Mouse (Mus musculus) lung, postnatal 36 days (tissue): ENCODE data around the gene Arrdc2.

Experiments
- DNase-seq: peaks from one replicate; pipeline ENCODE4 v3.0.0; 2022; ENCODE audit warnings: mixed read lengths

The Arrdc2 gene

GRCm38 (mm10) chr8:70806541-70806940 is 33.0 kb downstream of the Arrdc2 start:
- DNase-seq = peak; percentile 84

GRCm38 (mm10) chr8:70804481-70805206 is 34.9 kb downstream of the Arrdc2 start, which contains the start of gene Mast3:
TSS of gene Mast3 (minus strand) at chr8:70805054.
- DNase-seq = peak; percentile 93

- DNase-seq = peak; percentile 70
Observed at GRCm38 (mm10) chr8:70803761-70804480, 35.6 kb downstream of the Arrdc2 start.

- no peak for DNase-seq
Observed at GRCm38 (mm10) chr8:70802786-70803510, 36.6 kb downstream of the Arrdc2 start.

- no peak for DNase-seq
Observed at GRCm38 (mm10) chr8:70801830-70802229, 37.7 kb downstream of the Arrdc2 start.

GRCm38 (mm10) chr8:70801156-70801555 is 38.4 kb downstream of the Arrdc2 start:
- peak; percentile 15 for DNase-seq

GRCm38 (mm10) chr8:70800648-70801047 is 38.9 kb downstream of the Arrdc2 start:
- no peak for DNase-seq

GRCm38 (mm10) chr8:70798281-70798680 is 41.2 kb downstream of the Arrdc2 start:
- peak; percentile 56 for DNase-seq

- peak; percentile 93 for DNase-seq
Observed at GRCm38 (mm10) chr8:70797081-70798070, 42.1 kb downstream of the Arrdc2 start.

- no peak for DNase-seq
Observed at GRCm38 (mm10) chr8:70796403-70797080, 43.0 kb downstream of the Arrdc2 start.

GRCm38 (mm10) chr8:70795370-70795769 is 44.1 kb downstream of the Arrdc2 start:
- DNase-seq = no peak

- no peak for DNase-seq
Observed at GRCm38 (mm10) chr8:70794215-70794614, 45.3 kb downstream of the Arrdc2 start.

- DNase-seq = peak; percentile 93
Observed at GRCm38 (mm10) chr8:70792700-70793099, 46.8 kb downstream of the Arrdc2 start.

- peak; percentile 98 for DNase-seq
Observed at GRCm38 (mm10) chr8:70791975-70792691, 47.4 kb downstream of the Arrdc2 start.

- peak; percentile 69 for DNase-seq
Observed at GRCm38 (mm10) chr8:70791294-70791701, 48.2 kb downstream of the Arrdc2 start.

GRCm38 (mm10) chr8:70790846-70791245 is 48.7 kb downstream of the Arrdc2 start:
- no peak for DNase-seq

GRCm38 (mm10) chr8:70789046-70789445 is 50.5 kb downstream of the Arrdc2 start:
- DNase-seq = no peak

GRCm38 (mm10) chr8:70787941-70788667 is 51.4 kb downstream of the Arrdc2 start:
- peak; percentile 68 for DNase-seq

- DNase-seq = no peak
Observed at GRCm38 (mm10) chr8:70787051-70787445, 52.5 kb downstream of the Arrdc2 start.
